Mouse (Mus musculus) lung, postnatal 0 days (tissue): ENCODE data around the gene Lrrc61. TPM values are rescaled to one million over a fixed set of nuclear protein-coding genes. Genes with fewer than 3 reads are reported as not detected.

Experiments used
- ATAC-seq: fragments of 200-750 bp; cut with Nextera tagmentation; 2 replicates; pipeline ENCODE4 v1.8.0; 2017; ENCODE audit warnings: moderate library complexity
- DNase-seq: peaks from one replicate; pipeline ENCODE4 v3.0.0-alpha.2; 2016; ENCODE audit warnings: low spot score
- H3K27ac ChIP-seq: fragments of 300-500 bp; sonication (generic); 2 replicates; pipeline ENCODE4 v1.5.1; 2014; ENCODE audit warnings: antibody characterized with exemption, mild to moderate bottlenecking, low read length, mixed read lengths
- H3K27me3 ChIP-seq: fragments of 300-500 bp; sonication (generic); replicated peaks from 2 replicates; pipeline ENCODE4 v1.6.1; 2014; ENCODE audit warnings: low read length, mixed read lengths; ENCODE audit not compliant: insufficient read depth
- H3K36me3 ChIP-seq: fragments of 300-500 bp; sonication (generic); 2 replicates; pipeline ENCODE4 v1.6.1; 2014; ENCODE audit warnings: low read length, mixed read lengths; ENCODE audit not compliant: insufficient read depth
- H3K4me1 ChIP-seq: fragments of 300-500 bp; sonication (generic); 2 replicates; pipeline ENCODE4 v1.6.1; 2014; ENCODE audit warnings: antibody characterized with exemption, low read depth, low read length, mixed read lengths; ENCODE audit not compliant: insufficient read depth
- H3K4me2 ChIP-seq: fragments of 300-500 bp; sonication (generic); replicated peaks from 2 replicates; pipeline ENCODE4 v1.6.1; 2014; ENCODE audit warnings: low read depth, mild to moderate bottlenecking, low read length, moderate library complexity, mixed read lengths
- H3K4me3 ChIP-seq: fragments of 300-500 bp; sonication (generic); 2 replicates; pipeline ENCODE4 v1.5.1; 2014; ENCODE audit warnings: low read depth, low read length
- H3K9ac ChIP-seq: fragments of 300-500 bp; sonication (generic); replicated peaks from 2 replicates; pipeline ENCODE4 v1.6.1; 2014; ENCODE audit warnings: low read depth, mild to moderate bottlenecking
- H3K9me3 ChIP-seq: fragments of 300-500 bp; sonication (generic); 2 replicates; pipeline ENCODE4 v1.6.1; 2016; ENCODE audit warnings: low read length, mixed read lengths
- CTCF ChIP-seq: IDR thresholded peaks from 2 replicates; pipeline ENCODE4 v1.5.1; 2016; ENCODE audit warnings: antibody characterized with exemption, mild to moderate bottlenecking
- EP300 ChIP-seq: IDR thresholded peaks from 2 replicates; pipeline ENCODE4 v1.6.1; 2016; ENCODE audit warnings: antibody characterized with exemption, mild to moderate bottlenecking, control low read depth
- WGBS: fragments of 180-500 bp; shearing (Covaris S2); extraction: QIAGEN DNeasy Blood & Tissue Kit; methylation state at CpG from one replicate; pipeline ENCODE4 v1.1.7; 2014; 5-methylcytosine and 5-hydroxymethylcytosine counted together
- polyA plus RNA-seq: library from polyadenylated mRNA; unstranded; fragments of >200 nt; fragmentation: Nextera tagmentation; extraction: Ambion mirVana; gene quantifications from 2 replicates; pipeline ENCODE4 v1.2.1, GENCODE M21; 2015

Gene Lrrc61
- polyA plus RNA-seq, 1 experiment from 2014 or later, result 4.2 TPM

- H3K27me3 ChIP-seq, result no peaks in the 10 kb centered on the region
- WGBS, result 66% methylated on average over 14 of the region's 14 CpGs
- no peak for DNase-seq
- no peak for ATAC-seq
- no peaks in the 10 kb centered on the region for H3K9me3 ChIP-seq
- H3K9ac ChIP-seq, result no peak overlapping the region
- no peaks in the 10 kb centered on the region for H3K4me1 ChIP-seq
- H3K36me3 ChIP-seq, result no peaks in the 10 kb centered on the region
- H3K4me3 ChIP-seq, result no peak overlapping the region
- no peak overlapping the region for H3K4me2 ChIP-seq
- no peak overlapping the region for H3K27ac ChIP-seq
- peak; percentile 46 for TF ChIP-seq CTCF
- TF ChIP-seq EP300, result no peak
Measured at GRCm38 (mm10) chr6:48529261-48529660, 25.3 kb upstream of the Lrrc61 start.

DNA sequence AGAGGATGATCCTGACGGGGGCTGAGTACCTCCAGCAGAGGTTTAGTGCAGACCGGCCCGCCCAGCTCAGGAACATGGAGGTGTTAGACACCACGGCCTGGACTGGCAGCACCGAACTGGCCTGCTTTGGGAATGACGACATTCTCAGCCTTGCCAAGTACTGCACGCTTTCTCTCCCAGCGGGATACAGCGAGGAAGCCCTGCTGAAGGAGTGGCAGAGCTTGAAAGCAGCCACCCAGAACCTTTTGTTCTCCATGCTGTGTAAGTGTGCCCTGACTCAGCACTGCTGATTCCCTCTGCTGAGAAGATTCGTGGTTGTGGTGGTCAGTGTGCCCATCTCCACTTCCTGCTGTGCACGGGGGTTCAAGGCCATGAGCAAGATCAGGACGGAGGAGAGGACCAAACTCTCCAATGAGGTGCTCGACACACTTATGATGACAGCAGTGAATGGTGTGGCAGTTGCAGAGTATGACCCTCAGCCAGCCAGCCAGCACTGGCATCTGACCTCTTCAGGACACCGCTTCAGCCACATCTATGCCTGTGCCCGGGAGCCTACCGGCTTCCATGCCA lies 24.6 kb upstream of the Lrrc61 start:
- TF ChIP-seq EP300 (no peak), CTCF (no peak)
- H3K36me3 ChIP-seq, result no peaks in the 10 kb centered on the region

DNA sequence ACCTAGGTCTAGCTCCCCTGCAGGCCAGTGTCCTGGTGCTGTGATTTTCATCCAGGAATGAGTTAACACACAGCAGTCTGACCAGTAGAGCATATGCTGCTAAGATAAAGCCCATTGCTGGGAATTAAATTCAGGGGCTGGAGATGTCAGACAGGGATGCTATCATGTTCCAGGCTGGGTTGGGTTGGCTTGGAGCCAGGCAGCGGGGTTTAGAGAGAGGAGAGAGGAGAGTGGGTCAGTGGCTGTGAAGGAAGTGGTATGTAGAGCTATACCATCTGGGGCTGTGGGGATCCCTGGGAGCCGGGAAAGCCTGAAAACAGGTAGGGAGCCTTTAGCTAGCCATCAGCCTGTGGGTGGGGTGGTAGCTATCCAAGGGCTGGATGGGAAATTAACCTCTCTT lies 23.7 kb upstream of the Lrrc61 start:
- ATAC-seq (no peak; the same call in 1 of the 2 replicates), DNase-seq (no peak)
- 54% methylated on average over 2 of the region's 2 CpGs for WGBS
- Histone ChIP-seq H3K4me3 (no peak overlapping the region), H3K27me3 (no peaks in the 10 kb centered on the region), H3K9ac (no peak overlapping the region), H3K4me2 (no peak overlapping the region), H3K9me3 (no peaks in the 10 kb centered on the region), H3K27ac (no peak overlapping the region), H3K4me1 (no peaks in the 10 kb centered on the region), H3K36me3 (no peaks in the 10 kb centered on the region)
- TF ChIP-seq EP300, result no peak
- TF ChIP-seq CTCF, result no peak

More for the DNA sequence above, 24.6 kb upstream of the Lrrc61 start:
- Histone ChIP-seq H3K27me3 (no peaks in the 10 kb centered on the region), H3K27ac (no peak overlapping the region), H3K9me3 (no peaks in the 10 kb centered on the region), H3K4me3 (no peak overlapping the region), H3K4me2 (no peak overlapping the region), H3K4me1 (no peaks in the 10 kb centered on the region), H3K9ac (no peak overlapping the region)
- DNase-seq (no peak), ATAC-seq (peak; percentile 23)
- 72% methylated on average over 16 of the region's 16 CpGs for WGBS

GRCm38 (mm10) chr6:48533475-48533874 lies 21.1 kb upstream of the Lrrc61 start:
- Histone ChIP-seq H3K27me3 (no peaks in the 10 kb centered on the region), H3K4me3 (no peak overlapping the region), H3K4me2 (no peak overlapping the region), H3K27ac (no peak overlapping the region), H3K9ac (no peak overlapping the region), H3K36me3 (no peaks in the 10 kb centered on the region), H3K9me3 (no peaks in the 10 kb centered on the region), H3K4me1 (peaks cover 4% of the 10 kb centered on the region; the same call in 1 of the 2 replicates)
- DNase-seq (no peak), ATAC-seq (no peak)
- 72% methylated on average over 2 of the region's 2 CpGs for WGBS
- TF ChIP-seq CTCF, result no peak
- TF ChIP-seq EP300, result no peak

GRCm38 (mm10) chr6:48534913-48535312 lies 19.7 kb upstream of the Lrrc61 start:
- Histone ChIP-seq H3K36me3 (no peaks in the 10 kb centered on the region), H3K4me3 (no peak overlapping the region), H3K4me2 (no peak overlapping the region), H3K27me3 (no peaks in the 10 kb centered on the region), H3K9me3 (no peaks in the 10 kb centered on the region), H3K27ac (no peak overlapping the region), H3K4me1 (peaks cover 4% of the 10 kb centered on the region; the same call in 1 of the 2 replicates), H3K9ac (no peak overlapping the region)
- 78% methylated on average over 8 of the region's 8 CpGs for WGBS
- ATAC-seq (no peak), DNase-seq (no peak)
- TF ChIP-seq EP300 (no peak), CTCF (no peak)

GRCm38 (mm10) chr6:48536091-48536490 lies 18.5 kb upstream of the Lrrc61 start:
- no peaks in the 10 kb centered on the region for H3K9me3 ChIP-seq
- DNase-seq (no peak), ATAC-seq (no peak)
- H3K4me2 ChIP-seq, result no peak overlapping the region
- no peak overlapping the region for H3K4me3 ChIP-seq
- H3K27me3 ChIP-seq, result no peaks in the 10 kb centered on the region
- H3K36me3 ChIP-seq, result no peaks in the 10 kb centered on the region
- TF ChIP-seq EP300, result no peak
- no peak for TF ChIP-seq CTCF
- no peak overlapping the region for H3K9ac ChIP-seq
- WGBS, result 65% methylated on average over 4 of the region's 4 CpGs
- H3K27ac ChIP-seq, result no peak overlapping the region
- H3K4me1 ChIP-seq, result peaks cover 4% of the 10 kb centered on the region; the same call in 1 of the 2 replicates
